Mouse (Mus musculus): ENCODE measurements at regions not wholly inside any gene's neighbourhood (a gene's known extent, or its start where the extent isn't known, plus 50 kb on each side); places are given as distances from the start of the nearest gene placed in this dataset.

GRCm38 (mm10) chr15:49664834-49665565 lies 4219.7 kb upstream of the Gm7489 start:
- Histone ChIP-seq H3K27ac (ENCODE audit: low read depth) (no peak overlapping the region), H3K4me1 (ENCODE audit: insufficient read depth) (no peaks in the 10 kb centered on the region), H3K9ac (no peak overlapping the region), H3K27me3 (ENCODE audit: insufficient read depth, low read length) (no peaks in the 10 kb centered on the region), H3K36me3 (ENCODE audit: insufficient read depth) (no peaks in the 10 kb centered on the region), H3K4me2 (no peak overlapping the region), H3K9me3 (ENCODE audit: low read depth, low read length) (no peaks in the 10 kb centered on the region), H3K4me3 (ENCODE audit: low read depth, low read length) (no peak overlapping the region)
- no peak for ATAC-seq (ENCODE audit: insufficient read depth)
- WGBS: 84% methylated on average over 4 of the region's 4 CpGs
- TF ChIP-seq CTCF (IDR thresholded peaks at IDR 0.05; ENCODE audit: low read depth): no peak
- no peak for DNase-seq

Measured in lung, embryonic 14.5 days (tissue).